Mouse (Mus musculus): ENCODE measurements around the gene Xrcc2.
"Not testable (repeated sequence)": the region's sequence is repeated elsewhere in the genome, so short reads cannot be mapped to it uniquely, and the experiment has no call there.

The Xrcc2 gene

GRCm38 (mm10) chr5:25705567-25706349, at the start of gene Xrcc2:
Gene Xrcc2 (minus strand): TSS chr5:25705825.
- peak; percentile 99 for DNase-seq

- peak in 1 of 2 experiments; percentile 20 for DNase-seq
Measured at GRCm38 (mm10) chr5:25754236-25754766, 48.7 kb upstream of the Xrcc2 start.

GRCm38 (mm10) chr5:25753556-25754235, 48.1 kb upstream of the Xrcc2 start:
- DNase-seq: no peak

- peak; percentile 43 to 53 for DNase-seq
Measured at GRCm38 (mm10) chr5:25752862-25753261, 47.2 kb upstream of the Xrcc2 start.

GRCm38 (mm10) chr5:25751552-25751951, 45.9 kb upstream of the Xrcc2 start:
- DNase-seq: peak; percentile 30 to 33

GRCm38 (mm10) chr5:25748613-25749012, 43.0 kb upstream of the Xrcc2 start:
- no peak for DNase-seq

- no peak for DNase-seq
Measured at GRCm38 (mm10) chr5:25747904-25748303, 42.3 kb upstream of the Xrcc2 start.

- not testable (repeated sequence) for DNase-seq
Measured at GRCm38 (mm10) chr5:25738902-25739301, 33.3 kb upstream of the Xrcc2 start.

- no peak for DNase-seq
Measured at GRCm38 (mm10) chr5:25738448-25738847, 32.8 kb upstream of the Xrcc2 start.

GRCm38 (mm10) chr5:25735861-25736260, 30.2 kb upstream of the Xrcc2 start:
- DNase-seq: peak in 1 of 2 experiments; percentile 18

GRCm38 (mm10) chr5:25734318-25734717, 28.7 kb upstream of the Xrcc2 start:
- peak; percentile 80 to 81 for DNase-seq

GRCm38 (mm10) chr5:25724134-25724675, 18.6 kb upstream of the Xrcc2 start:
- no peak for DNase-seq

GRCm38 (mm10) chr5:25723016-25723415, 17.4 kb upstream of the Xrcc2 start:
- peak; percentile 52 to 55 for DNase-seq

GRCm38 (mm10) chr5:25719390-25719789, 13.8 kb upstream of the Xrcc2 start:
- DNase-seq: no peak

GRCm38 (mm10) chr5:25713001-25713706, 7.5 kb upstream of the Xrcc2 start:
- not testable (repeated sequence) for DNase-seq

GRCm38 (mm10) chr5:25704702-25705566, 691 bp downstream of the Xrcc2 start:
- no peak for DNase-seq

- DNase-seq: peak in 1 of 2 experiments; percentile 30
Measured at GRCm38 (mm10) chr5:25697941-25698340, 7.7 kb downstream of the Xrcc2 start.

- DNase-seq: peak; percentile 55 to 57
Measured at GRCm38 (mm10) chr5:25696256-25696655, 9.4 kb downstream of the Xrcc2 start.

- no peak for DNase-seq
Measured at GRCm38 (mm10) chr5:25695786-25696185, 9.8 kb downstream of the Xrcc2 start.

- DNase-seq: no peak
Measured at GRCm38 (mm10) chr5:25671696-25672520, 33.7 kb downstream of the Xrcc2 start.

GRCm38 (mm10) chr5:25671051-25671450, 34.6 kb downstream of the Xrcc2 start:
- DNase-seq: no peak
